Comparison of ENCODE assay signal across 8 mouse cellular contexts in genomic region chr15:98871916-98872888, GRCm38 (mm10). TPM values are rescaled to one million over a fixed set of nuclear protein-coding genes. Genes with fewer than 3 reads are reported as not detected.
DNase-seq lines count a peak whose midpoint lies in the region; ATAC-seq and TF ChIP-seq lines count a peak whose summit lies in the region.

No protein-coding gene starts in this region.

- no peak for TF ChIP-seq CTCF in C2C12 (IDR thresholded peaks at IDR 0.05; ENCODE audit: control insufficient read depth, insufficient read depth, insufficient read length)
- TF ChIP-seq CTCF in brain, embryonic 14.5 days (IDR thresholded peaks at IDR 0.05; ENCODE audit: borderline replicate concordance, extremely low read depth, insufficient read depth, insufficient read length) = no peak
- TF ChIP-seq CTCF in kidney, postnatal 0 days (IDR thresholded peaks at IDR 0.05; ENCODE audit: low read depth) = peak; percentile 14; the same call in 1 of the 2 replicates

- peak overlapping the region; percentile 98 for H3K27ac ChIP-seq in heart, embryonic 11.5 days (ENCODE audit: low read depth, low read length)
- peak overlapping the region; percentile 99 for H3K27ac ChIP-seq in kidney, postnatal 0 days
- peak overlapping the region; percentile 95 for H3K27ac ChIP-seq in liver, embryonic 12.5 days
- H3K27ac ChIP-seq in stomach, embryonic 15.5 days = peak overlapping the region; percentile 99

- H3ac ChIP-seq in C2C12 (ENCODE audit: control insufficient read depth, insufficient read length, low read depth) = peak overlapping the region; percentile 88

- peak overlapping the region; percentile 100 for H3K9ac ChIP-seq in heart, embryonic 11.5 days (ENCODE audit: low read depth, low read length)
- H3K9ac ChIP-seq in kidney, postnatal 0 days (ENCODE audit: low read depth, low read length) = peak overlapping the region; percentile 99
- peak overlapping the region; percentile 99 for H3K9ac ChIP-seq in liver, embryonic 12.5 days
- peak overlapping the region; percentile 98 for H3K9ac ChIP-seq in stomach, embryonic 15.5 days

- H3K9me3 ChIP-seq in erythroblast, embryonic 14.5 days (ENCODE audit: control insufficient read depth, low read length) = no peaks in the 10 kb centered on the region
- no peaks in the 10 kb centered on the region for H3K9me3 ChIP-seq in heart, embryonic 11.5 days (replicated peaks; ENCODE audit: control insufficient read depth, low read length)
- no peaks in the 10 kb centered on the region for H3K9me3 ChIP-seq in kidney, postnatal 0 days (replicated peaks; ENCODE audit: low read length)
- H3K9me3 ChIP-seq in liver, embryonic 12.5 days (replicated peaks) = no peaks in the 10 kb centered on the region
- H3K9me3 ChIP-seq in stomach, embryonic 15.5 days = no peaks in the 10 kb centered on the region

- peaks cover 51% of the 10 kb centered on the region for H3K4me1 ChIP-seq in erythroblast, embryonic 14.5 days (ENCODE audit: control insufficient read depth)
- H3K4me1 ChIP-seq in heart, embryonic 11.5 days (ENCODE audit: control insufficient read depth, insufficient read depth, low read length) = peaks cover 31% of the 10 kb centered on the region
- peaks cover 20% of the 10 kb centered on the region; the same call in 1 of the 2 replicates for H3K4me1 ChIP-seq in kidney, postnatal 0 days (replicated peaks; ENCODE audit: insufficient read depth, low read length)
- H3K4me1 ChIP-seq in liver, embryonic 12.5 days = peaks cover 51% of the 10 kb centered on the region
- H3K4me1 ChIP-seq in stomach, embryonic 15.5 days = peaks cover 31% of the 10 kb centered on the region

- H3K79me2 ChIP-seq in C2C12 (ENCODE audit: control insufficient read depth, insufficient read depth) = peaks cover 55% of the 10 kb centered on the region

- no peaks in the 10 kb centered on the region for H3K27me3 ChIP-seq in C2C12 (ENCODE audit: control insufficient read depth, insufficient read depth, insufficient read length)
- no peaks in the 10 kb centered on the region for H3K27me3 ChIP-seq in erythroblast, embryonic 14.5 days (ENCODE audit: control insufficient read depth)
- H3K27me3 ChIP-seq in heart, embryonic 11.5 days (ENCODE audit: control insufficient read depth, insufficient read depth, low read length) = no peaks in the 10 kb centered on the region
- no peaks in the 10 kb centered on the region for H3K27me3 ChIP-seq in kidney, postnatal 0 days (ENCODE audit: insufficient read depth, low read length)
- no peaks in the 10 kb centered on the region for H3K27me3 ChIP-seq in liver, embryonic 12.5 days (replicated peaks)
- no peaks in the 10 kb centered on the region for H3K27me3 ChIP-seq in stomach, embryonic 15.5 days (replicated peaks)

- TF ChIP-seq POLR2A in brain, embryonic 14.5 days (IDR thresholded peaks at IDR 0.05; ENCODE audit: borderline replicate concordance, extremely low read depth, insufficient read depth, insufficient read length, poor library complexity, severe bottlenecking) = peak; percentile 21; the same call in 1 of the 2 replicates

- WGBS in heart, embryonic 11.5 days (ENCODE audit: insufficient replicate concordance) = 2% methylated on average over 48 of the region's 51 CpGs
- WGBS in kidney, postnatal 0 days = 2% methylated on average over 44 of the region's 51 CpGs
- WGBS in liver, embryonic 12.5 days (ENCODE audit: insufficient replicate concordance) = 2% methylated on average over 51 of the region's 51 CpGs
- WGBS in stomach, embryonic 15.5 days = under 1% methylated on average over 50 of the region's 51 CpGs

- peak; percentile 99 for DNase-seq in brain, embryonic 14.5 days (ENCODE audit: low read depth)
- DNase-seq in kidney, postnatal 0 days (ENCODE audit: low spot score) = peak; percentile 98
- peak; percentile 87 to 91 for DNase-seq in natural killer cell, adult 2 months (ENCODE audit: low spot score in 2 of 2)

- H3K79me3 ChIP-seq in C2C12 (ENCODE audit: low read depth) = peaks cover 45% of the 10 kb centered on the region

- peak overlapping the region; percentile 99 for H3K4me3 ChIP-seq in C2C12 (ENCODE audit: insufficient read depth, poor library complexity, severe bottlenecking)
- H3K4me3 ChIP-seq in erythroblast, embryonic 14.5 days (replicated peaks) = peak overlapping the region; percentile 99
- peak overlapping the region; percentile 99 for H3K4me3 ChIP-seq in heart, embryonic 11.5 days (ENCODE audit: low read depth, low read length)
- H3K4me3 ChIP-seq in kidney, postnatal 0 days (replicated peaks; ENCODE audit: low read depth, low read length) = peak overlapping the region; percentile 99
- peak overlapping the region; percentile 99 for H3K4me3 ChIP-seq in liver, embryonic 12.5 days
- H3K4me3 ChIP-seq in stomach, embryonic 15.5 days (replicated peaks) = peak overlapping the region; percentile 96

- peaks cover 15% of the 10 kb centered on the region for H3K36me3 ChIP-seq in C2C12 (ENCODE audit: control insufficient read depth, insufficient read depth)
- H3K36me3 ChIP-seq in erythroblast, embryonic 14.5 days (ENCODE audit: control insufficient read depth) = peaks cover 18% of the 10 kb centered on the region
- H3K36me3 ChIP-seq in heart, embryonic 11.5 days (ENCODE audit: control insufficient read depth, insufficient read depth, low read length) = no peaks in the 10 kb centered on the region
- H3K36me3 ChIP-seq in kidney, postnatal 0 days (ENCODE audit: insufficient read depth, low read length) = no peaks in the 10 kb centered on the region
- H3K36me3 ChIP-seq in liver, embryonic 12.5 days = peaks cover 1% of the 10 kb centered on the region
- H3K36me3 ChIP-seq in stomach, embryonic 15.5 days = no peaks in the 10 kb centered on the region

- peak overlapping the region; percentile 99 for H3K4me2 ChIP-seq in heart, embryonic 11.5 days
- peak overlapping the region; percentile 79 for H3K4me2 ChIP-seq in kidney, postnatal 0 days (ENCODE audit: low read length)
- H3K4me2 ChIP-seq in liver, embryonic 12.5 days = peak overlapping the region; percentile 96
- peak overlapping the region; percentile 96 for H3K4me2 ChIP-seq in stomach, embryonic 15.5 days

- peak; percentile 78 for ATAC-seq in heart, embryonic 11.5 days (replicated peaks; ENCODE audit: insufficient number of reproducible peaks, low FRiP score, low TSS enrichment)
- peak; percentile 81 for ATAC-seq in kidney, postnatal 0 days (replicated peaks; ENCODE audit: low FRiP score, low read depth)
- peak; percentile 75 for ATAC-seq in liver, embryonic 12.5 days
- peak; percentile 77 for ATAC-seq in stomach, embryonic 15.5 days (ENCODE audit: insufficient read depth, low FRiP score, low read depth)

TF ChIP-seq in C2C12, 6 proteins besides CTCF, POLR2A, EP300 and RAD21 (continues in another document):
- TF ChIP-seq MYOD1 (IDR thresholded peaks at IDR 0.05; ENCODE audit: control insufficient read depth, insufficient read length, low read depth) (no peak), MAX (IDR thresholded peaks at IDR 0.05) (peak; percentile 98), MYOG (IDR thresholded peaks at IDR 0.05; ENCODE audit: control insufficient read depth, extremely low read depth, insufficient read length) (no peak), USF1 (IDR thresholded peaks at IDR 0.05; ENCODE audit: low read depth) (peak; percentile 29)

RNA-seq across cellular contexts. Expression of gene Kmt2d, which starts 1.2 kb away (rescaled TPM):
- 23.8 TPM for polyA plus RNA-seq in C2C12 (2012; fragmentation: generic; extraction: Trizol)
- polyA plus RNA-seq in brain, embryonic 14.5 days (2012; rRNA removed) = 18.4 and 37.5 TPM in 2 replicates
- polyA plus RNA-seq in erythroblast, embryonic 14.5 days (2012) = 1.5 and 2.6 TPM in 2 replicates
- 12.7 and 16.1 TPM in 2 replicates for polyA plus RNA-seq in heart, embryonic 11.5 days (2014; fragmentation: Nextera tagmentation; extraction: Ambion mirVana)
- polyA plus RNA-seq in kidney, postnatal 0 days (2015; fragmentation: Nextera tagmentation; extraction: Ambion mirVana) = 6.4 and 8.3 TPM in 2 replicates
- polyA plus RNA-seq in liver, embryonic 12.5 days (2016; fragmentation: Nextera tagmentation; extraction: Ambion mirVana) = 7.0 TPM in 2 replicates
- polyA plus RNA-seq in stomach, embryonic 15.5 days (2015; fragmentation: Nextera tagmentation; extraction: Ambion mirVana) = 10.6 and 11.6 TPM in 2 replicates

RNA-seq across cellular contexts. Expression of gene Rhebl1, which starts 22.1 kb away (rescaled TPM):
- 9.7 TPM for polyA plus RNA-seq in C2C12 (2012; fragmentation: generic; extraction: Trizol)
- polyA plus RNA-seq in brain, embryonic 14.5 days (2012; rRNA removed) = 24.6 and 40.8 TPM in 2 replicates
- 0.24 and 0.38 TPM in 2 replicates for polyA plus RNA-seq in erythroblast, embryonic 14.5 days (2012)
- polyA plus RNA-seq in heart, embryonic 11.5 days (2014; fragmentation: Nextera tagmentation; extraction: Ambion mirVana) = 6.5 and 8.8 TPM in 2 replicates
- polyA plus RNA-seq in kidney, postnatal 0 days (2015; fragmentation: Nextera tagmentation; extraction: Ambion mirVana) = 15.4 and 15.7 TPM in 2 replicates
- 4.9 TPM in 2 replicates for polyA plus RNA-seq in liver, embryonic 12.5 days (2016; fragmentation: Nextera tagmentation; extraction: Ambion mirVana)
- polyA plus RNA-seq in stomach, embryonic 15.5 days (2015; fragmentation: Nextera tagmentation; extraction: Ambion mirVana) = 8.6 and 8.8 TPM in 2 replicates

RNA-seq across cellular contexts. Expression of gene Dhh, which starts 26.1 kb away (rescaled TPM):
- 0.16 TPM for polyA plus RNA-seq in C2C12 (2012; fragmentation: generic; extraction: Trizol)
- polyA plus RNA-seq in brain, embryonic 14.5 days (2012; rRNA removed) = 0.37 and 0.88 TPM in 2 replicates
- not detected in 2 replicates for polyA plus RNA-seq in erythroblast, embryonic 14.5 days (2012)
- polyA plus RNA-seq in heart, embryonic 11.5 days (2014; fragmentation: Nextera tagmentation; extraction: Ambion mirVana) = 2.5 and 5.0 TPM in 2 replicates
- polyA plus RNA-seq in kidney, postnatal 0 days (2015; fragmentation: Nextera tagmentation; extraction: Ambion mirVana) = 2.6 and 2.9 TPM in 2 replicates
- 0.25 and 0.32 TPM in 2 replicates for polyA plus RNA-seq in liver, embryonic 12.5 days (2016; fragmentation: Nextera tagmentation; extraction: Ambion mirVana)
- 0.71 and 1.0 TPM in 2 replicates for polyA plus RNA-seq in stomach, embryonic 15.5 days (2015; fragmentation: Nextera tagmentation; extraction: Ambion mirVana)

RNA-seq across cellular contexts. Expression of gene Prkag1, which starts 40.9 kb away (rescaled TPM):
- polyA plus RNA-seq in C2C12 (2012; fragmentation: generic; extraction: Trizol) = 132 TPM
- 71.8 and 85.7 TPM in 2 replicates for polyA plus RNA-seq in brain, embryonic 14.5 days (2012; rRNA removed)
- polyA plus RNA-seq in erythroblast, embryonic 14.5 days (2012) = 54.6 and 55.9 TPM in 2 replicates
- 72.1 and 74.7 TPM in 2 replicates for polyA plus RNA-seq in heart, embryonic 11.5 days (2014; fragmentation: Nextera tagmentation; extraction: Ambion mirVana)
- 83.1 and 94.5 TPM in 2 replicates for polyA plus RNA-seq in kidney, postnatal 0 days (2015; fragmentation: Nextera tagmentation; extraction: Ambion mirVana)
- 114 TPM in 2 replicates for polyA plus RNA-seq in liver, embryonic 12.5 days (2016; fragmentation: Nextera tagmentation; extraction: Ambion mirVana)
- polyA plus RNA-seq in stomach, embryonic 15.5 days (2015; fragmentation: Nextera tagmentation; extraction: Ambion mirVana) = 82.4 and 85.6 TPM in 2 replicates

RNA-seq across cellular contexts. Expression of gene Lmbr1l, which starts 45.8 kb away (rescaled TPM):
- 18.0 TPM for polyA plus RNA-seq in C2C12 (2012; fragmentation: generic; extraction: Trizol)
- polyA plus RNA-seq in brain, embryonic 14.5 days (2012; rRNA removed) = 106 and 176 TPM in 2 replicates
- 0.37 and 0.59 TPM in 2 replicates for polyA plus RNA-seq in erythroblast, embryonic 14.5 days (2012)
- 4.0 and 5.7 TPM in 2 replicates for polyA plus RNA-seq in heart, embryonic 11.5 days (2014; fragmentation: Nextera tagmentation; extraction: Ambion mirVana)
- polyA plus RNA-seq in kidney, postnatal 0 days (2015; fragmentation: Nextera tagmentation; extraction: Ambion mirVana) = 11.6 and 13.0 TPM in 2 replicates
- polyA plus RNA-seq in liver, embryonic 12.5 days (2016; fragmentation: Nextera tagmentation; extraction: Ambion mirVana) = 4.4 and 4.6 TPM in 2 replicates
- 14.5 TPM in 2 replicates for polyA plus RNA-seq in stomach, embryonic 15.5 days (2015; fragmentation: Nextera tagmentation; extraction: Ambion mirVana)

Comparison
In these comparisons a context has a peak if more than half of its experiments do, and no peak if none do; other contexts are left out.
1. Peak in every context shown above with its lines: DNase-seq, ATAC-seq, H3K4me3 ChIP-seq and H3K27ac ChIP-seq.